Mouse (Mus musculus) MEL (cell line): Measurements from ENCODE around the gene C2cd2.

Experiments
- CTCF ChIP-seq, 3 experiments: IDR thresholded peaks in 2 of 3; conservative IDR thresholded peaks in 1 of 3; 2 replicates each; pipeline ENCODE4 v1.5.1; 2011 to 2012; ENCODE audit warnings: low read length in 3 of 3, low read depth in 2 of 3, mild to moderate bottlenecking in 2 of 3, improper control_type of control experiment in 1 of 3, inconsistent platforms in 1 of 3, mixed read lengths in 1 of 3, moderate library complexity in 1 of 3; ENCODE audit not compliant: control insufficient read depth in 1 of 3, insufficient read depth in 1 of 3, poor library complexity in 1 of 3, severe bottlenecking in 1 of 3
- ETS1 ChIP-seq: IDR thresholded peaks from 2 replicates; pipeline ENCODE4 v1.6.1; 2012; ENCODE audit warnings: low read depth, mild to moderate bottlenecking, inconsistent platforms, low read length, improper control_type of control experiment, moderate library complexity
- MEF2A ChIP-seq: IDR thresholded peaks from 2 replicates; pipeline ENCODE4 v1.6.1; 2014; ENCODE audit warnings: low read depth, mild to moderate bottlenecking, inconsistent platforms, low read length, improper control_type of control experiment; ENCODE audit not compliant: poor library complexity, insufficient replicate concordance, severe bottlenecking; ENCODE audit errors: extremely low read depth
- NRF1 ChIP-seq: IDR thresholded peaks from 2 replicates; pipeline ENCODE4 v1.6.1; 2014; ENCODE audit warnings: low read depth, mild to moderate bottlenecking, inconsistent platforms, low read length, improper control_type of control experiment, moderate library complexity; ENCODE audit not compliant: poor library complexity, insufficient read depth, severe bottlenecking
- POLR2A ChIP-seq, 2 experiments: IDR thresholded peaks; 2 replicates each; pipeline ENCODE4 v1.6.1; 2011 to 2012; ENCODE audit warnings: low read length in 2 of 2, mild to moderate bottlenecking in 2 of 2, control low read depth in 1 of 2, improper control_type of control experiment in 1 of 2, low read depth in 1 of 2, moderate library complexity in 1 of 2; ENCODE audit not compliant: control insufficient read depth in 1 of 2, insufficient read depth in 1 of 2, poor library complexity in 1 of 2
- TCF12 ChIP-seq: IDR thresholded peaks from 2 replicates; pipeline ENCODE4 v1.6.1; 2014; ENCODE audit warnings: low read depth, mild to moderate bottlenecking, inconsistent platforms, low read length, improper control_type of control experiment, moderate library complexity
- USF1 ChIP-seq: IDR thresholded peaks from 2 replicates; pipeline ENCODE4 v1.6.1; 2014; ENCODE audit warnings: low read depth, mild to moderate bottlenecking, inconsistent platforms, low read length, improper control_type of control experiment, moderate library complexity
- ZNF384 ChIP-seq: IDR thresholded peaks from 2 replicates; pipeline ENCODE4 v1.6.1; 2012; ENCODE audit warnings: low read depth, mild to moderate bottlenecking, inconsistent platforms, low read length, improper control_type of control experiment

- no peak for TF ChIP-seq POLR2A (IDR thresholded peaks at IDR 0.05; ENCODE audit: control insufficient read depth in 1 of 2, insufficient read depth in 1 of 2, low read depth in 1 of 2, low read length in 2 of 2, poor library complexity in 1 of 2)
- no peak for TF ChIP-seq ZNF384
- TF ChIP-seq TCF12, result no peak
- TF ChIP-seq USF1, result no peak
- no peak for TF ChIP-seq CTCF (IDR thresholded peaks at IDR 0.05 in 2 of 3, conservative IDR thresholded peaks at IDR 0.05 in 1 of 3; ENCODE audit: control insufficient read depth in 1 of 3, insufficient read depth in 1 of 3, low read depth in 2 of 3, low read length in 3 of 3, poor library complexity in 1 of 3, severe bottlenecking in 1 of 3)
- no peak for TF ChIP-seq NRF1
- no peak for TF ChIP-seq ETS1
- TF ChIP-seq MEF2A, result no peak
Observed at GRCm38 (mm10) chr16:97953300-97953699, 9.1 kb downstream of the C2cd2 start.
